Mouse (Mus musculus) heart, postnatal 0 days (tissue): ENCODE results near the gene Mtf1.
A peak's percentile ranks its signal among the peaks of the same experiment; 100 is the strongest.

Experiments used
- CTCF ChIP-seq: IDR thresholded peaks from 2 replicates; pipeline ENCODE4 v1.5.1; 2016; ENCODE audit warnings: antibody characterized with exemption, control low read depth, low read depth
- EP300 ChIP-seq: IDR thresholded peaks from 2 replicates; pipeline ENCODE4 v1.6.1; 2016; ENCODE audit warnings: antibody characterized with exemption, low read depth

DNA sequence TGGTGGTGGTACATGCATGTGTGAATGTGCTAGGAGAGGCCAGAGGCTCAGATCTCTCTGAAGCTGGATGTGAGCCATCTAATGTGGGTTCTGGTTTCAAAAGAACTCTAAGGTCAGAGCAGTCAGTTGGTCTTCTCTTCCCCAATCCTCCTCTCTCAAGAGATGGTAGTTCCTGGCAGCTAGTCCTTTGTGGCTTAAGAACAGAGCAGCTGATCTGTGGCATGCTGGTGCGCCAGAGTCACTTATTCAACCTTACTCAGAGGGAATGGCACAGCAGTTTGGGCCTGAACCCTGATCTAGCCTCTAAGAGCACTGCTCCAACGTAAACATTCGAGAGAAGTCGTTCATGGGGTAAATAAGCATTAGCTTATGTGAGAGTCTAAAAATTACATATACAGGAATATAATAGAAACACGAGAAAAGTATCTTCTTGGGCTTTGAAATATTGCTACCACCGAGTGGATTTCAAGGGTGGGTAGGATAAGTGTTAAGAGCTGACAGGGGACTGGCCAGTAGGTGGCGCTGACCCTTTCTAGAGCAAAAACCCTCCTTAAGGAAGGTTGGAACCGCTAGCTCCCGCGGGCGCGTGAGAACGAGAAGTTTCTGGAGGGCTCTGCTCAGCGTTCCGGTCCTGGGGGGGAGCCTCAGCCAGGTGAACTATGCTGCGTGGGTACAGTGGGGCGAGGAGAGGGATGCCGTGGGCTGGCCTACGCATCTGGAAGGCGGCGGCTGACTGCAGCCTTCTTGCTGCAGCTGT lies at the start of gene Mtf1:
- TF ChIP-seq CTCF (peak; percentile 82), EP300 (no peak)
